Mouse (Mus musculus) megakaryocyte, embryonic 14.5 days (primary cell): ENCODE results near the gene Haghl.

ENCODE experiments used
- FLI1 ChIP-seq: IDR thresholded peaks from 2 replicates; pipeline ENCODE4 v1.6.1; 2012; ENCODE audit warnings: low read length, inconsistent platforms, mixed read lengths
- GATA1 ChIP-seq: IDR thresholded peaks from 3 replicates; pipeline ENCODE4 v1.6.1; 2012; ENCODE audit warnings: mixed read lengths, low read length, inconsistent platforms, borderline replicate concordance

DNA sequence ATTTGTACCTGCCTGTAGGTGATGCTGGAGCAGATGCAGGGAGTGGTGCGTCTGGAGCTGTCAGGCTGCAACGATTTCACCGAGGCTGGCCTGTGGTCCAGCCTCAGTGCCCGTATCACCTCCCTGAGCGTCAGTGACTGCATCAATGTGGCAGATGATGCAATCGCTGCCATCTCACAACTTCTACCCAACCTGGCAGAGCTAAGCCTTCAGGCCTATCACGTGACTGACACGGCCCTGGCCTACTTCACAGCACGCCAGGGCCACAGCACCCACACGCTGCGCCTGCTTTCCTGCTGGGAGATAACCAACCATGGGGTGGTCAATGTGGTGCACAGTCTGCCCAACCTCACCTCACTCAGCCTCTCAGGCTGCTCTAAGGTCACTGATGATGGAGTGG is 32.2 kb upstream of the Haghl start:
- TF ChIP-seq GATA1, result no peak
- no peak for TF ChIP-seq FLI1
